Mouse (Mus musculus): ENCODE measurements around the gene Grid2. TPM values are rescaled to one million over a fixed set of nuclear protein-coding genes. Genes with fewer than 3 reads are reported as not detected.

Gene Grid2
- polyA plus RNA-seq, 1 experiment from 2014 or later = 2.2 TPM

- Histone ChIP-seq H3K4me3 (no peak overlapping the region), H3K4me1 (no peaks in the 10 kb centered on the region), H3K9ac (no peak overlapping the region), H3K9me3 (no peaks in the 10 kb centered on the region), H3K27ac (no peak overlapping the region), H3K27me3 (no peaks in the 10 kb centered on the region), H3K4me2 (replicated peaks) (no peak overlapping the region), H3K36me3 (no peaks in the 10 kb centered on the region)
- no peak for ATAC-seq (ENCODE audit: low FRiP score, low read depth)
Measured at GRCm38 (mm10) chr6:63931201-63931600, 675.5 kb downstream of the Grid2 start.

- no peak for ATAC-seq (ENCODE audit: low FRiP score, low read depth)
- Histone ChIP-seq H3K27ac (no peak overlapping the region), H3K4me1 (no peaks in the 10 kb centered on the region), H3K9ac (no peak overlapping the region), H3K4me3 (no peak overlapping the region), H3K9me3 (no peaks in the 10 kb centered on the region), H3K36me3 (no peaks in the 10 kb centered on the region), H3K4me2 (replicated peaks) (no peak overlapping the region), H3K27me3 (no peaks in the 10 kb centered on the region)
- WGBS = 79% methylated on average over 5 of the region's 5 CpGs
Measured at GRCm38 (mm10) chr6:63946721-63947120, 691.0 kb downstream of the Grid2 start.

- peaks cover 15% of the 10 kb centered on the region for H3K4me1 ChIP-seq
- no peak overlapping the region for H3K4me2 ChIP-seq (replicated peaks)
- no peak overlapping the region for H3K4me3 ChIP-seq
- ATAC-seq (ENCODE audit: low FRiP score, low read depth) = no peak
- no peak overlapping the region; the same call in 1 of the 2 replicates for H3K9ac ChIP-seq
- H3K27ac ChIP-seq = no peak overlapping the region
- 37% methylated on average over 3 of the region's 3 CpGs for WGBS
- H3K27me3 ChIP-seq = no peaks in the 10 kb centered on the region
- H3K36me3 ChIP-seq = no peaks in the 10 kb centered on the region
- H3K9me3 ChIP-seq = no peaks in the 10 kb centered on the region
Measured at GRCm38 (mm10) chr6:63963789-63964188, 708.1 kb downstream of the Grid2 start.

GRCm38 (mm10) chr6:63964269-63964668 lies 708.6 kb downstream of the Grid2 start:
- peaks cover 15% of the 10 kb centered on the region for H3K4me1 ChIP-seq
- WGBS = 44% methylated on average over 6 of the region's 6 CpGs
- no peak overlapping the region for H3K4me2 ChIP-seq (replicated peaks)
- H3K36me3 ChIP-seq = no peaks in the 10 kb centered on the region
- H3K9ac ChIP-seq = no peak overlapping the region
- H3K9me3 ChIP-seq = no peaks in the 10 kb centered on the region
- no peaks in the 10 kb centered on the region for H3K27me3 ChIP-seq
- no peak overlapping the region for H3K27ac ChIP-seq
- no peak for ATAC-seq (ENCODE audit: low FRiP score, low read depth)
- H3K4me3 ChIP-seq = no peak overlapping the region

- WGBS = 19% methylated on average over 2 of the region's 2 CpGs
- Histone ChIP-seq H3K9me3 (no peaks in the 10 kb centered on the region), H3K9ac (no peak overlapping the region), H3K4me2 (replicated peaks) (no peak overlapping the region), H3K4me3 (no peak overlapping the region), H3K27ac (no peak overlapping the region), H3K27me3 (no peaks in the 10 kb centered on the region), H3K36me3 (no peaks in the 10 kb centered on the region), H3K4me1 (peaks cover 15% of the 10 kb centered on the region)
- ATAC-seq (ENCODE audit: low FRiP score, low read depth) = no peak
Measured at GRCm38 (mm10) chr6:63964735-63965134, 709.1 kb downstream of the Grid2 start.

- no peak overlapping the region for H3K27ac ChIP-seq
- H3K36me3 ChIP-seq = no peaks in the 10 kb centered on the region
- no peak for ATAC-seq (ENCODE audit: low FRiP score, low read depth)
- H3K27me3 ChIP-seq = no peaks in the 10 kb centered on the region
- H3K4me3 ChIP-seq = no peak overlapping the region
- no peaks in the 10 kb centered on the region for H3K4me1 ChIP-seq
- 65% methylated on average over 2 of the region's 2 CpGs for WGBS
- no peak overlapping the region for H3K4me2 ChIP-seq (replicated peaks)
- no peak overlapping the region for H3K9ac ChIP-seq
- H3K9me3 ChIP-seq = no peaks in the 10 kb centered on the region
Measured at GRCm38 (mm10) chr6:64046084-64046483, 790.4 kb downstream of the Grid2 start.

- H3K4me2 ChIP-seq (replicated peaks) = no peak overlapping the region
- 0 out of 2 replicates have a peak, but pooled peaks have one; percentile 59 for ATAC-seq (ENCODE audit: low FRiP score, low read depth)
- H3K9me3 ChIP-seq = no peaks in the 10 kb centered on the region
- no peak overlapping the region for H3K4me3 ChIP-seq
- WGBS = 24% methylated on average over 1 of the region's 1 CpGs
- H3K4me1 ChIP-seq = no peaks in the 10 kb centered on the region
- H3K9ac ChIP-seq = no peak overlapping the region
- no peaks in the 10 kb centered on the region for H3K36me3 ChIP-seq
- no peaks in the 10 kb centered on the region for H3K27me3 ChIP-seq
- H3K27ac ChIP-seq = no peak overlapping the region
Measured at GRCm38 (mm10) chr6:64046732-64047131, 791.1 kb downstream of the Grid2 start.

- no peak overlapping the region for H3K27ac ChIP-seq
- no peaks in the 10 kb centered on the region for H3K27me3 ChIP-seq
- H3K36me3 ChIP-seq = no peaks in the 10 kb centered on the region
- H3K4me2 ChIP-seq (replicated peaks) = no peak overlapping the region
- H3K4me3 ChIP-seq = no peak overlapping the region
- no peaks in the 10 kb centered on the region for H3K4me1 ChIP-seq
- no peaks in the 10 kb centered on the region for H3K9me3 ChIP-seq
- ATAC-seq (ENCODE audit: low FRiP score, low read depth) = no peak
- WGBS = 90% methylated on average over 5 of the region's 5 CpGs
- H3K9ac ChIP-seq = no peak overlapping the region
Measured at GRCm38 (mm10) chr6:64047950-64048349, 792.3 kb downstream of the Grid2 start.

GRCm38 (mm10) chr6:64063858-64064257 lies 808.2 kb downstream of the Grid2 start:
- Histone ChIP-seq H3K9me3 (no peaks in the 10 kb centered on the region), H3K36me3 (no peaks in the 10 kb centered on the region), H3K4me3 (no peak overlapping the region), H3K4me1 (no peaks in the 10 kb centered on the region), H3K4me2 (replicated peaks) (no peak overlapping the region), H3K27ac (no peak overlapping the region), H3K9ac (no peak overlapping the region), H3K27me3 (no peaks in the 10 kb centered on the region)
- no peak for ATAC-seq (ENCODE audit: low FRiP score, low read depth)
- WGBS = 85% methylated on average over 7 of the region's 7 CpGs

GRCm38 (mm10) chr6:64064704-64065103 lies 809.0 kb downstream of the Grid2 start:
- Histone ChIP-seq H3K27me3 (no peaks in the 10 kb centered on the region), H3K36me3 (no peaks in the 10 kb centered on the region), H3K4me2 (replicated peaks) (no peak overlapping the region), H3K4me3 (no peak overlapping the region), H3K4me1 (no peaks in the 10 kb centered on the region), H3K27ac (no peak overlapping the region), H3K9ac (no peak overlapping the region), H3K9me3 (no peaks in the 10 kb centered on the region)
- WGBS = 77% methylated on average over 2 of the region's 2 CpGs
- ATAC-seq (ENCODE audit: low FRiP score, low read depth) = no peak

GRCm38 (mm10) chr6:64073406-64073805 lies 817.7 kb downstream of the Grid2 start:
- Histone ChIP-seq H3K4me3 (no peak overlapping the region), H3K4me2 (replicated peaks) (no peak overlapping the region), H3K27ac (no peak overlapping the region), H3K4me1 (no peaks in the 10 kb centered on the region), H3K9me3 (no peaks in the 10 kb centered on the region), H3K36me3 (no peaks in the 10 kb centered on the region), H3K9ac (no peak overlapping the region), H3K27me3 (no peaks in the 10 kb centered on the region)
- 59% methylated on average over 2 of the region's 2 CpGs for WGBS
- no peak for ATAC-seq (ENCODE audit: low FRiP score, low read depth)

- no peaks in the 10 kb centered on the region for H3K36me3 ChIP-seq
- H3K27me3 ChIP-seq = no peaks in the 10 kb centered on the region
- no peaks in the 10 kb centered on the region for H3K4me1 ChIP-seq
- H3K9me3 ChIP-seq = no peaks in the 10 kb centered on the region
- no peak overlapping the region for H3K9ac ChIP-seq
- H3K4me2 ChIP-seq (replicated peaks) = no peak overlapping the region
- ATAC-seq (ENCODE audit: low FRiP score, low read depth) = no peak
- no peak overlapping the region for H3K27ac ChIP-seq
- WGBS = 85% methylated on average over 1 of the region's 1 CpGs
- H3K4me3 ChIP-seq = no peak overlapping the region
Measured at GRCm38 (mm10) chr6:64077911-64078310, 822.2 kb downstream of the Grid2 start.

- no peak overlapping the region for H3K9ac ChIP-seq
- no peaks in the 10 kb centered on the region for H3K36me3 ChIP-seq
- no peaks in the 10 kb centered on the region for H3K27me3 ChIP-seq
- no peaks in the 10 kb centered on the region for H3K9me3 ChIP-seq
- no peak for ATAC-seq (ENCODE audit: low FRiP score, low read depth)
- H3K27ac ChIP-seq = no peak overlapping the region
- no peak overlapping the region for H3K4me3 ChIP-seq
- WGBS = 82% methylated on average over 10 of the region's 10 CpGs
- H3K4me2 ChIP-seq (replicated peaks) = no peak overlapping the region
- H3K4me1 ChIP-seq = no peaks in the 10 kb centered on the region
Measured at GRCm38 (mm10) chr6:64098662-64099061, 843.0 kb downstream of the Grid2 start.
